Mouse (Mus musculus) midbrain, embryonic 13.5 days (tissue): ENCODE measurements at regions not wholly inside any gene's neighbourhood (a gene's known extent, or its start where the extent isn't known, plus 50 kb on each side); places are given as distances from the start of the nearest gene placed in this dataset.

ENCODE experiments used
- ATAC-seq: fragments of 200-750 bp; cut with Nextera tagmentation; 2 replicates; pipeline ENCODE4 v1.8.0; 2017; ENCODE audit warnings: mild to moderate bottlenecking, moderate TSS enrichment, moderate library complexity
- H3K27ac ChIP-seq: fragments of 300-500 bp; sonication (generic); 2 replicates; pipeline ENCODE4 v1.5.1; 2015; ENCODE audit warnings: inconsistent platforms, mild to moderate bottlenecking, moderate library complexity
- H3K27me3 ChIP-seq: fragments of 300-500 bp; sonication (generic); 2 replicates; pipeline ENCODE4 v1.6.1; 2015; ENCODE audit warnings: mild to moderate bottlenecking, inconsistent platforms
- H3K36me3 ChIP-seq: fragments of 300-500 bp; sonication (generic); 2 replicates; pipeline ENCODE4 v1.6.1; 2015; ENCODE audit warnings: mild to moderate bottlenecking, inconsistent platforms
- H3K4me1 ChIP-seq: fragments of 300-500 bp; sonication (generic); replicated peaks from 2 replicates; pipeline ENCODE4 v1.6.1; 2015; ENCODE audit warnings: inconsistent platforms
- H3K4me2 ChIP-seq: fragments of 300-500 bp; sonication (generic); replicated peaks from 2 replicates; pipeline ENCODE4 v1.6.1; 2015; ENCODE audit warnings: moderate library complexity, mild to moderate bottlenecking, inconsistent platforms
- H3K4me3 ChIP-seq: fragments of 300-500 bp; sonication (generic); replicated peaks from 2 replicates; pipeline ENCODE4 v1.5.1; 2015; ENCODE audit warnings: mild to moderate bottlenecking, inconsistent platforms
- H3K9ac ChIP-seq: fragments of 300-500 bp; sonication (generic); replicated peaks from 2 replicates; pipeline ENCODE4 v1.6.1; 2015; ENCODE audit warnings: mild to moderate bottlenecking, inconsistent platforms
- H3K9me3 ChIP-seq: fragments of 300-500 bp; sonication (generic); 2 replicates; pipeline ENCODE4 v1.6.1; 2016; ENCODE audit warnings: mild to moderate bottlenecking, inconsistent platforms
- WGBS: fragments of 180-500 bp; shearing (Covaris S2); methylation state at CpG from one replicate; pipeline ENCODE4 v1.1.7; 2015; 5-methylcytosine and 5-hydroxymethylcytosine counted together

GRCm38 (mm10) chr8:116452806-116453205, 52.0 kb upstream of the Dynlrb2 start:
- H3K4me2 ChIP-seq, result no peak overlapping the region
- ATAC-seq, result no peak
- no peak overlapping the region for H3K27ac ChIP-seq
- no peaks in the 10 kb centered on the region for H3K27me3 ChIP-seq
- H3K9me3 ChIP-seq, result no peaks in the 10 kb centered on the region
- WGBS, result 87% methylated on average over 3 of the region's 3 CpGs
- H3K4me3 ChIP-seq, result no peak overlapping the region
- H3K4me1 ChIP-seq, result no peaks in the 10 kb centered on the region
- no peaks in the 10 kb centered on the region for H3K36me3 ChIP-seq
- H3K9ac ChIP-seq, result no peak overlapping the region

- Histone ChIP-seq H3K4me1 (no peaks in the 10 kb centered on the region), H3K9ac (no peak overlapping the region), H3K27ac (no peak overlapping the region), H3K36me3 (no peaks in the 10 kb centered on the region), H3K4me2 (no peak overlapping the region), H3K9me3 (no peaks in the 10 kb centered on the region), H3K27me3 (no peaks in the 10 kb centered on the region), H3K4me3 (no peak overlapping the region)
- no peak for ATAC-seq
- WGBS, result 65% methylated on average over 3 of the region's 3 CpGs
Measured at GRCm38 (mm10) chr8:116451397-116451796, 53.4 kb upstream of the Dynlrb2 start.

GRCm38 (mm10) chr8:116447452-116447851, 57.3 kb upstream of the Dynlrb2 start:
- no peaks in the 10 kb centered on the region for H3K4me1 ChIP-seq
- no peaks in the 10 kb centered on the region for H3K9me3 ChIP-seq
- H3K27me3 ChIP-seq, result no peaks in the 10 kb centered on the region
- no peak overlapping the region for H3K4me2 ChIP-seq
- no peak overlapping the region for H3K27ac ChIP-seq
- ATAC-seq, result no peak
- no peak overlapping the region for H3K4me3 ChIP-seq
- no peaks in the 10 kb centered on the region for H3K36me3 ChIP-seq
- WGBS, result 83% methylated on average over 2 of the region's 2 CpGs
- H3K9ac ChIP-seq, result no peak overlapping the region

- WGBS, result 67% methylated on average over 2 of the region's 2 CpGs
- Histone ChIP-seq H3K4me1 (no peaks in the 10 kb centered on the region), H3K27ac (no peak overlapping the region), H3K36me3 (no peaks in the 10 kb centered on the region), H3K9me3 (no peaks in the 10 kb centered on the region), H3K27me3 (peaks cover 18% of the 10 kb centered on the region), H3K9ac (no peak overlapping the region), H3K4me2 (no peak overlapping the region), H3K4me3 (no peak overlapping the region)
- ATAC-seq, result no peak
Measured at GRCm38 (mm10) chr8:116442827-116443226, 61.9 kb upstream of the Dynlrb2 start.

- H3K36me3 ChIP-seq, result no peaks in the 10 kb centered on the region
- peaks cover 13% of the 10 kb centered on the region for H3K4me1 ChIP-seq
- 15% methylated on average over 7 of the region's 7 CpGs for WGBS
- H3K27ac ChIP-seq, result no peak overlapping the region
- peak; percentile 37; the same call in 1 of the 2 replicates for ATAC-seq
- H3K9ac ChIP-seq, result no peak overlapping the region
- no peaks in the 10 kb centered on the region for H3K9me3 ChIP-seq
- H3K27me3 ChIP-seq, result peaks cover 32% of the 10 kb centered on the region
- H3K4me3 ChIP-seq, result no peak overlapping the region
- no peak overlapping the region for H3K4me2 ChIP-seq
Measured at GRCm38 (mm10) chr8:116438895-116439294, 65.9 kb upstream of the Dynlrb2 start.

GRCm38 (mm10) chr8:116435268-116435980, 69.3 kb upstream of the Dynlrb2 start:
- no peak overlapping the region for H3K27ac ChIP-seq
- H3K4me2 ChIP-seq, result no peak overlapping the region
- H3K27me3 ChIP-seq, result peaks cover 22% of the 10 kb centered on the region
- H3K4me1 ChIP-seq, result peaks cover 13% of the 10 kb centered on the region
- no peaks in the 10 kb centered on the region for H3K36me3 ChIP-seq
- H3K9me3 ChIP-seq, result no peaks in the 10 kb centered on the region
- ATAC-seq, result no peak
- H3K9ac ChIP-seq, result no peak overlapping the region
- H3K4me3 ChIP-seq, result no peak overlapping the region
- WGBS, result 47% methylated on average over 15 of the region's 15 CpGs

GRCm38 (mm10) chr8:116430051-116430450, 74.7 kb upstream of the Dynlrb2 start:
- Histone ChIP-seq H3K4me1 (peaks cover 4% of the 10 kb centered on the region; the same call in 1 of the 2 replicates), H3K4me2 (no peak overlapping the region), H3K27ac (no peak overlapping the region), H3K9me3 (no peaks in the 10 kb centered on the region), H3K9ac (no peak overlapping the region), H3K27me3 (no peaks in the 10 kb centered on the region), H3K36me3 (no peaks in the 10 kb centered on the region), H3K4me3 (no peak overlapping the region)
- ATAC-seq, result no peak
- 92% methylated on average over 5 of the region's 5 CpGs for WGBS

GRCm38 (mm10) chr8:116429649-116430048, 75.1 kb upstream of the Dynlrb2 start:
- Histone ChIP-seq H3K27me3 (no peaks in the 10 kb centered on the region), H3K36me3 (no peaks in the 10 kb centered on the region), H3K9ac (no peak overlapping the region), H3K27ac (no peak overlapping the region), H3K4me2 (no peak overlapping the region), H3K4me3 (no peak overlapping the region), H3K9me3 (no peaks in the 10 kb centered on the region), H3K4me1 (no peaks in the 10 kb centered on the region)
- WGBS, result 82% methylated on average over 6 of the region's 6 CpGs
- no peak for ATAC-seq

GRCm38 (mm10) chr8:116422826-116423225, 81.9 kb upstream of the Dynlrb2 start:
- no peak overlapping the region for H3K4me2 ChIP-seq
- H3K4me1 ChIP-seq, result no peaks in the 10 kb centered on the region
- H3K9me3 ChIP-seq, result no peaks in the 10 kb centered on the region
- H3K36me3 ChIP-seq, result no peaks in the 10 kb centered on the region
- H3K9ac ChIP-seq, result no peak overlapping the region
- H3K27ac ChIP-seq, result no peak overlapping the region
- no peaks in the 10 kb centered on the region for H3K27me3 ChIP-seq
- ATAC-seq, result no peak
- no peak overlapping the region for H3K4me3 ChIP-seq
- 73% methylated on average over 6 of the region's 6 CpGs for WGBS

GRCm38 (mm10) chr8:116412703-116413102, 92.1 kb upstream of the Dynlrb2 start:
- WGBS, result 5% methylated on average over 12 of the region's 12 CpGs
- Histone ChIP-seq H3K4me1 (peaks cover 13% of the 10 kb centered on the region), H3K27ac (no peak overlapping the region), H3K9me3 (no peaks in the 10 kb centered on the region), H3K4me2 (peak overlapping the region; percentile 40), H3K36me3 (no peaks in the 10 kb centered on the region), H3K4me3 (peak overlapping the region; percentile 13; the same call in 1 of the 2 replicates), H3K9ac (no peak overlapping the region), H3K27me3 (peaks cover 20% of the 10 kb centered on the region)
- ATAC-seq, result no peak

GRCm38 (mm10) chr8:116410041-116410440, 94.7 kb upstream of the Dynlrb2 start:
- no peak overlapping the region for H3K4me3 ChIP-seq
- ATAC-seq, result no peak
- 84% methylated on average over 5 of the region's 5 CpGs for WGBS

GRCm38 (mm10) chr8:116409011-116409410, 95.8 kb upstream of the Dynlrb2 start:
- no peaks in the 10 kb centered on the region for H3K36me3 ChIP-seq
- no peaks in the 10 kb centered on the region for H3K9me3 ChIP-seq
- peaks cover 13% of the 10 kb centered on the region for H3K4me1 ChIP-seq
- H3K27me3 ChIP-seq, result peaks cover 20% of the 10 kb centered on the region
- no peak overlapping the region for H3K9ac ChIP-seq
- no peak overlapping the region for H3K4me2 ChIP-seq
- H3K4me3 ChIP-seq, result no peak overlapping the region
- 92% methylated on average over 6 of the region's 6 CpGs for WGBS
- H3K27ac ChIP-seq, result no peak overlapping the region
- no peak for ATAC-seq

More at GRCm38 (mm10) chr8:116410041-116410440, 94.7 kb upstream of the Dynlrb2 start:
- Histone ChIP-seq H3K27me3 (peaks cover 20% of the 10 kb centered on the region), H3K4me1 (peaks cover 13% of the 10 kb centered on the region), H3K27ac (no peak overlapping the region), H3K4me2 (no peak overlapping the region), H3K9me3 (no peaks in the 10 kb centered on the region), H3K36me3 (no peaks in the 10 kb centered on the region), H3K9ac (no peak overlapping the region)

GRCm38 (mm10) chr8:116404571-116404970, 100.2 kb upstream of the Dynlrb2 start:
- no peak overlapping the region for H3K4me3 ChIP-seq
- H3K27ac ChIP-seq, result no peak overlapping the region
- no peak for ATAC-seq
- H3K9ac ChIP-seq, result no peak overlapping the region
- H3K36me3 ChIP-seq, result no peaks in the 10 kb centered on the region
- H3K4me2 ChIP-seq, result no peak overlapping the region
- no peaks in the 10 kb centered on the region for H3K9me3 ChIP-seq
- H3K4me1 ChIP-seq, result no peaks in the 10 kb centered on the region
- peaks cover 2% of the 10 kb centered on the region for H3K27me3 ChIP-seq
